Mouse (Mus musculus) small intestine, adult 2 months (tissue): ENCODE results near the gene Mbtps2. TPM values are rescaled to one million over a fixed set of nuclear protein-coding genes. Genes with fewer than 3 reads are reported as not detected.

ENCODE experiments used
- H3K27ac ChIP-seq: fragments of 200-500 bp; 2 replicates; pipeline ENCODE4 v1.5.1; 2012; ENCODE audit warnings: low read depth, low read length, control low read depth, inconsistent platforms; ENCODE audit not compliant: insufficient read depth
- H3K27me3 ChIP-seq: fragments of 200-500 bp; 2 replicates; pipeline ENCODE4 v1.6.1; 2012; ENCODE audit warnings: mild to moderate bottlenecking, moderate library complexity, low read length, inconsistent platforms; ENCODE audit not compliant: control insufficient read depth, insufficient read depth
- H3K36me3 ChIP-seq: fragments of 200-500 bp; 2 replicates; pipeline ENCODE4 v1.6.1; 2012; ENCODE audit warnings: mild to moderate bottlenecking, low read length, control low read depth, inconsistent platforms; ENCODE audit not compliant: control insufficient read depth, insufficient read depth
- H3K4me1 ChIP-seq: fragments of 200-500 bp; 2 replicates; pipeline ENCODE4 v1.6.1; 2012; ENCODE audit warnings: low read length, inconsistent platforms, mixed read lengths; ENCODE audit not compliant: control insufficient read depth, insufficient read depth, insufficient read length
- H3K4me3 ChIP-seq: fragments of 200-500 bp; 2 replicates; pipeline ENCODE4 v1.5.1; 2012; ENCODE audit warnings: low read depth, mild to moderate bottlenecking, control low read depth, inconsistent platforms, low read length, moderate library complexity
- CTCF ChIP-seq: fragments of 200-500 bp; IDR thresholded peaks from 2 replicates; pipeline ENCODE4 v1.5.1; 2012; ENCODE audit warnings: low read depth, mild to moderate bottlenecking, control low read depth, inconsistent platforms, low read length, moderate library complexity, mixed read lengths; ENCODE audit not compliant: insufficient replicate concordance, insufficient read length; ENCODE audit errors: extremely low read depth
- POLR2A ChIP-seq: fragments of 200-500 bp; IDR thresholded peaks from 2 replicates; pipeline ENCODE4 v1.6.1; 2012; ENCODE audit warnings: low read depth, mild to moderate bottlenecking, control low read depth, inconsistent platforms, low read length, moderate library complexity
- WGBS: fragments of 180-500 bp; shearing (Covaris S2); methylation state at CpG from one replicate; pipeline ENCODE4 v1.1.7; 2018; 5-methylcytosine and 5-hydroxymethylcytosine counted together
- polyA plus RNA-seq: library from polyadenylated mRNA; depleted of rRNA; stranded (reverse); fragments of >200 nt; gene quantifications from 2 replicates; pipeline ENCODE4 v1.2.3, GENCODE M21; 2012

The Mbtps2 gene
- polyA plus RNA-seq, 1 experiment: 3.8 TPM

DNA sequence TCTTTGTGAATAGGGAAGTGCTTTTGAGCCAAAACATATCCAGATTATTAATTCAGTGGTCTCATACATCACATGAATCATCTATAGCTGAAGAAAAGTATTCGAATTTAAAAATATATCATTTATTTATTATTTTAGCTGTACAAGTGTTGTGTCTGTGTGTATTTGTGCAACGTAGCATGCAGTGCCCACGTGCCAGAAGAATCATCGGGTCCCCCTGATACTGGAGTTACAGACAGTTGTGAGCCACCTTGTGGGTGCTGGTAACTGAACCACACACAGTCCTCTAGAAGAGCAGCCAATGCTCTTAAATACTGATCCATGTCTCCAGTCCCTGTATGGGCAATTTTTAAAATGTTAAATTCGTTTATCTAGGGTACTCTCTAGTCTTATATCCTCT is 92.1 kb downstream of the Mbtps2 start:
- TF ChIP-seq POLR2A (no peak), CTCF (no peak)
- WGBS: 62% methylated on average over 5 of the region's 5 CpGs

GRCm38 (mm10) chrX:157504506-157504905 is 94.0 kb downstream of the Mbtps2 start:
- Histone ChIP-seq H3K4me3 (no peak overlapping the region), H3K36me3 (no peaks in the 10 kb centered on the region), H3K27me3 (no peaks in the 10 kb centered on the region), H3K4me1 (no peaks in the 10 kb centered on the region), H3K27ac (no peak overlapping the region)
- 83% methylated on average over 1 of the region's 1 CpGs for WGBS
- no peak for TF ChIP-seq CTCF
- TF ChIP-seq POLR2A: no peak

More for the DNA sequence above, 92.1 kb downstream of the Mbtps2 start:
- H3K36me3 ChIP-seq: no peaks in the 10 kb centered on the region
- H3K4me1 ChIP-seq: no peaks in the 10 kb centered on the region
- no peaks in the 10 kb centered on the region for H3K27me3 ChIP-seq
- H3K4me3 ChIP-seq: no peak overlapping the region
- no peak overlapping the region for H3K27ac ChIP-seq

DNA sequence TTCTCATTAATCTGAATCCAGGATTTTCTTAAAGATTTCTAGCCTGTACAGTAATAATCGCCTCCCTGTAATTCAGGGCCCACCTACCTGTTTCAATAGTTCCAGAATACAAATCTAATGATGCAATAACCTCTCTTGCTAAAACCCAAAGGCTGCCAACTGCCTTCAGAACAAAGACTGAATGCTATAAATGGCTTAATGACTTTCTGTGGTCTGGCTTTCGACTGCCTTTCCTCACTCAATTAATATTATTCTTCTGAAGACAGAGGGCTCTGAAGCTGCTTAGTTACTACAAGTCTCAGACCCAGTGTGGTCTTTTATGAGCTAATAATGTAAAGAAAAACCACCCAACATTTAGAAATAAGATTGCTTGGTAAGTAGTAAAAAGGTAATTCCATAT is 96.6 kb downstream of the Mbtps2 start:
- Histone ChIP-seq H3K27me3 (no peaks in the 10 kb centered on the region), H3K4me3 (no peak overlapping the region)
- TF ChIP-seq CTCF (no peak), POLR2A (no peak)

DNA sequence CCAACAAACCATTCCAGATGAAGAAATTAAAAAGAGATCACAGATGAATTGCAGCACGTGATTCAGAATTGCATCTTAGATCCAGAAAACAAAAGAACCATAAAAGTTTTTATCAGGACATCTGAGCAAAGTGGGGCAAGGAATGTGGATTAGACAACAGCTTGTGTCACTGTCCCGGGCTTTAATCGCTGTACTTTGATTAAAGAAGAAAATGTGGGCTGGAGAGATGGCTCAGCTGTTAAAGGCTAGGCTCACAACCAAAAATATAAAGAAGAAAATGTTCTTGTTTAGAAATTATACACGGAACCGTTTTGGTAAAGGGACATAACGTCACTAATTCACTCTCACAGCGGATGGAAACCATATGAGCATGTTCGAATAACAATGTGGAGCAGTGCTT is 98.5 kb downstream of the Mbtps2 start:
- Histone ChIP-seq H3K36me3 (no peaks in the 10 kb centered on the region), H3K27ac (no peak overlapping the region), H3K4me1 (no peaks in the 10 kb centered on the region), H3K4me3 (no peak overlapping the region), H3K27me3 (no peaks in the 10 kb centered on the region)
- TF ChIP-seq POLR2A (no peak), CTCF (no peak)
- 72% methylated on average over 8 of the region's 8 CpGs for WGBS

More for the DNA sequence above, 96.6 kb downstream of the Mbtps2 start:
- H3K4me1 ChIP-seq: no peaks in the 10 kb centered on the region
- no peaks in the 10 kb centered on the region for H3K36me3 ChIP-seq
- H3K27ac ChIP-seq: no peak overlapping the region
- 61% methylated on average over 2 of the region's 2 CpGs for WGBS

DNA sequence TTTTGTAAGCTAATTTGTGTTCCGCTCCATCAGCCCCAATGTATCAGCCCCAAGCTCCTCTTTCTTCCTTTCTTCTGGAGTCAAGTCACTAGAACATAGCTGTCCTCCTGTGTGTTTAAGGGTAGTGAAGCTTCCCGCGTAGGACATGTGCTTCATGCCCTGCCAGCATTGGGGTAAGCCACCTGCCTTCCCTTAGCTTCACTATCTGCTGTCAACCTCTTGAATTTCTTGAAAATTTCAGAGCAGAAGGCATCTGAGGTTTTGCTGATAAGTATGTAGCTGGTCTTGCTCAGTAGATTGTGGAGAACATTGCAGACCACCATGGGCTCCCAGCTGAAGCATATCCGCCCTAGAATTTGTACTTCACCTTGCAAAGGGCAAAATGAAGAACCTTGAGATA is 105.4 kb downstream of the Mbtps2 start:
- Histone ChIP-seq H3K4me1 (no peaks in the 10 kb centered on the region), H3K27me3 (no peaks in the 10 kb centered on the region; the same call in 1 of the 2 replicates), H3K4me3 (no peak overlapping the region), H3K27ac (no peak overlapping the region), H3K36me3 (no peaks in the 10 kb centered on the region)
- WGBS: 92% methylated on average over 4 of the region's 4 CpGs
- no peak for TF ChIP-seq CTCF
- TF ChIP-seq POLR2A: no peak

DNA sequence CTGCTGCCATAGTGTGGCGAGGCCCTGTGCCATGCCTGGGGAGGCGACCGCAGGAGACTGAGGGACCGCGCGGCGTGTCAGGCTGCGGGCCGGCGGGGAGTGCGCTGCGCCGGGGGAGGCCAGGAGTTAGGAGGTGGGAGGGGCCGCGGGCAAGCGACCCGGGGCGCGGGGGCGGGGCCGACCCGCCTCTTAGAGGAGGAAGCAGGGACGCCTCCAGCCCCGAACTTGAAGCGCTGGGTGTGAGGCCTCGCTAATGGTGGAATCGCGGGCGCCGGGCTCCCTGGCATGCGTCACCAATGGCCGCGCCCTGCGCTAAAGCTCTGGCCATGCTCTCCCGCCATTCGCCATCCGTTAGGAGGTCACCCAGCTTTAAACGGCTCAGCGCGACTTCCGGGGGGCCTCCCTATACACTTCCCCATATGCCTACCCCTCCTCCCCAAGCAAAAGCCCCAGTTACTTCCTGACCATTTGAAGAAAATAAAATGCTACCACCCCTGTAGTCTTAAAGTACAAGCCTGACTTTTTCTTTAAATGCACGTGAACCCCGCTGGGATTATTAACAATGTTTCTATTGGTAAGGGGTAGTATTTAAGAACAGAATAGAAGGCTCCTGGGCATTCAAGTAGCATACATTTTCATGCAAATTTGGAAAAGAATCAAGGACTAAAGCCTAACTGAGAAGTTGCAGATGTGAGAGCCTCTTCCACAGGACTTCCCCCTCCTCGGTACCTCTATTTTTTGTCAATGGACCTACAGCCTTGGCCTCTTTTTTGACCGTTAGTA is 106.4 kb downstream of the Mbtps2 start, which contains the start of gene Sms:
Gene Sms, minus strand, starts transcription at position 344 of the 783 bp plus-strand sequence.
- H3K4me3 ChIP-seq: peak within 1 kb of the TSS; percentile 87
- H3K4me1 ChIP-seq: no peaks in the 10 kb centered on the region
- H3K27me3 ChIP-seq: no peaks in the 10 kb centered on the region; the same call in 1 of the 2 replicates
- no peak within 1 kb of the TSS for H3K27ac ChIP-seq
- no peaks in the 10 kb centered on the region for H3K36me3 ChIP-seq
- TF ChIP-seq CTCF: no peak
- no peak for TF ChIP-seq POLR2A
- WGBS: 22% methylated on average over 35 of the region's 45 CpGs

DNA sequence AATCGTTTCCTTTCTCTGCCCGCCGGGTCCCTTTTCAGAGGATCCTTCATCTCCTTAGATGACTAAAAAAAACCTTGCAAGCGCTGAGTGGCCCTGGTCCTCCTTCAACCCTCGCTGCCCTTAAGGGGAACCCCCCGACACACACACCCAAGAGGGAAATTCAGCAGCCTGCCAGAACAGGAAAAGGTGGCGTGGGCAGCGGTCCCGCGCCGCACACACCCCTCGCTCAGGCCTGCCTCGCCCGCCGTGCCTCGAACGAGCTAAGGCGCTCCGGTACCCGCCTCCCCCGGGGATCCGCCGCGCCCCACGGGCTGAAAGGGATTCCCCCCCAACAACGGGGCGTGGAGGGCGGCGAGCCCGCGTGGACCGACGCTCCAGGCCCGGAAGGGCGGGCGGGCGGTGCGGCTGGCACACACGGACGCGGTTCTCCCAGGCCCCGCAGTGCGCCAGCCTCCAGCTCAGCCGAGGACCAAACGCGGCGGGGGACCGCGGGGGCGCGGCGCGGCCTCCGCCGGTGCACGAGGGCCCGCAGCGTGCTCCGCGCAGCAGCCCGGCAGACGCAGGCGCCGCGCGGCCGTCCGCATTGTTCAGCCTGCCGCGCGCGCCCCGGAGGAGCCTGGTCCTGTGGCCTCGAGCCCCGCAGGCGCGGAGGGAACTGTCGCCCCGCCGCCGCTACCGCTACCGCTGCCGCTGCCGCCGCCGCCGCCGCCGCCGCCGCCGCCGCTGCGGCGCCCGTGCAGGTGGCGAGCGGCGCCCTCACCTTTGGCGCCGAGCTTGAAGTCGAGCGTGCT is 107.2 kb downstream of the Mbtps2 start:
- TF ChIP-seq CTCF: no peak
- TF ChIP-seq POLR2A: no peak
- Histone ChIP-seq H3K4me1 (no peaks in the 10 kb centered on the region), H3K36me3 (no peaks in the 10 kb centered on the region), H3K27me3 (no peaks in the 10 kb centered on the region; the same call in 1 of the 2 replicates), H3K4me3 (peak overlapping the region; percentile 87), H3K27ac (no peak overlapping the region)
- WGBS: 15% methylated on average over 96 of the region's 104 CpGs
